Mouse (Mus musculus) megakaryocyte, embryonic 14.5 days (primary cell): ENCODE measurements around the gene Tead1.

Source experiments
- FLI1 ChIP-seq: IDR thresholded peaks from 2 replicates; pipeline ENCODE4 v1.6.1; 2012; ENCODE audit warnings: low read length, inconsistent platforms, mixed read lengths
- GATA1 ChIP-seq: IDR thresholded peaks from 3 replicates; pipeline ENCODE4 v1.6.1; 2012; ENCODE audit warnings: mixed read lengths, low read length, inconsistent platforms, borderline replicate concordance

DNA sequence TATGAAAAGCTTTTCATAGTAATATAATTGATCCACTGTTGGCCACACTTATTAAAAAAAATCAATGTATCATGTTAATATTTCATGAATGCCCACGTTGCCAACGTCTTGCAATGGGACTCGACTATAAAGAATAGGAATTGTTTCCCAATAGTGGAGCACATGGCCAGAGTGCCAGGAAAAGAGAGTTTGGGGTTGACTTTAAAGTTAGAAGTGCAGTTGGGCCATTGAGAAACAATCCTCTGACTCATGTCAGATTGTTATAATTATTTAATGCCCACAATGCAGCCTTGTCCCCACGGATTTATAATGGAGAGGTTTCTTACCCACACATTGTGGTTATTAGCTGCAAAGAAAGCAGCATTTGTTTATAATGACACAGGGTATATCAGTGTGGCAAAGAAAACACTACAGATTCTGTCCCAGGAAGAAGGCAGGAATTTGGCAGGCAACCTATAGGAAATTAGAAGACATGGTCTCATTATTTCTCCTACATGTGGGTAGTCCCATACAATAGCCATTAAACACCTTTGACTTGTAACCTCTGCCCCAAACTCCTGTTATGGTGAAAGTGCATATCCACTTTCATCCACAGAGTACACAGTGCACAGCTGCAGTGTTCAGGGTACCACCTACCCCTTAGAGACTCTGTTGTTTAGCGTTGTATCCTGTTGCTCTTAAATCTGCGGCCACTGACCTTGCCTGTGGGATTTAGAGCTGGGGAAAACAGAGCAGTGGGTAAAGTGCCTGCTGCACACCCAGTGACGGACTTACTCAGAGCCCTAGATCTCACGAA, 118.6 kb downstream of the Tead1 start:
- TF ChIP-seq GATA1 (no peak), FLI1 (no peak)
